Mouse (Mus musculus) lung, postnatal 0 days (tissue): ENCODE measurements at regions not wholly inside any gene's neighbourhood (a gene's known extent, or its start where the extent isn't known, plus 50 kb on each side); places are given as distances from the start of the nearest gene placed in this dataset.

ENCODE experiments used
- ATAC-seq: fragments of 200-750 bp; cut with Nextera tagmentation; 2 replicates; pipeline ENCODE4 v1.8.0; 2017; ENCODE audit warnings: moderate library complexity
- DNase-seq: peaks from one replicate; pipeline ENCODE4 v3.0.0-alpha.2; 2016; ENCODE audit warnings: low spot score
- H3K27ac ChIP-seq: fragments of 300-500 bp; sonication (generic); 2 replicates; pipeline ENCODE4 v1.5.1; 2014; ENCODE audit warnings: antibody characterized with exemption, mild to moderate bottlenecking, low read length, mixed read lengths
- H3K27me3 ChIP-seq: fragments of 300-500 bp; sonication (generic); replicated peaks from 2 replicates; pipeline ENCODE4 v1.6.1; 2014; ENCODE audit warnings: low read length, mixed read lengths; ENCODE audit not compliant: insufficient read depth
- H3K36me3 ChIP-seq: fragments of 300-500 bp; sonication (generic); 2 replicates; pipeline ENCODE4 v1.6.1; 2014; ENCODE audit warnings: low read length, mixed read lengths; ENCODE audit not compliant: insufficient read depth
- H3K4me1 ChIP-seq: fragments of 300-500 bp; sonication (generic); 2 replicates; pipeline ENCODE4 v1.6.1; 2014; ENCODE audit warnings: antibody characterized with exemption, low read depth, low read length, mixed read lengths; ENCODE audit not compliant: insufficient read depth
- H3K4me2 ChIP-seq: fragments of 300-500 bp; sonication (generic); replicated peaks from 2 replicates; pipeline ENCODE4 v1.6.1; 2014; ENCODE audit warnings: low read depth, mild to moderate bottlenecking, low read length, moderate library complexity, mixed read lengths
- H3K4me3 ChIP-seq: fragments of 300-500 bp; sonication (generic); 2 replicates; pipeline ENCODE4 v1.5.1; 2014; ENCODE audit warnings: low read depth, low read length
- H3K9ac ChIP-seq: fragments of 300-500 bp; sonication (generic); replicated peaks from 2 replicates; pipeline ENCODE4 v1.6.1; 2014; ENCODE audit warnings: low read depth, mild to moderate bottlenecking
- H3K9me3 ChIP-seq: fragments of 300-500 bp; sonication (generic); 2 replicates; pipeline ENCODE4 v1.6.1; 2016; ENCODE audit warnings: low read length, mixed read lengths
- CTCF ChIP-seq: IDR thresholded peaks from 2 replicates; pipeline ENCODE4 v1.5.1; 2016; ENCODE audit warnings: antibody characterized with exemption, mild to moderate bottlenecking
- EP300 ChIP-seq: IDR thresholded peaks from 2 replicates; pipeline ENCODE4 v1.6.1; 2016; ENCODE audit warnings: antibody characterized with exemption, mild to moderate bottlenecking, control low read depth
- WGBS: fragments of 180-500 bp; shearing (Covaris S2); extraction: QIAGEN DNeasy Blood & Tissue Kit; methylation state at CpG from one replicate; pipeline ENCODE4 v1.1.7; 2014; 5-methylcytosine and 5-hydroxymethylcytosine counted together

DNA sequence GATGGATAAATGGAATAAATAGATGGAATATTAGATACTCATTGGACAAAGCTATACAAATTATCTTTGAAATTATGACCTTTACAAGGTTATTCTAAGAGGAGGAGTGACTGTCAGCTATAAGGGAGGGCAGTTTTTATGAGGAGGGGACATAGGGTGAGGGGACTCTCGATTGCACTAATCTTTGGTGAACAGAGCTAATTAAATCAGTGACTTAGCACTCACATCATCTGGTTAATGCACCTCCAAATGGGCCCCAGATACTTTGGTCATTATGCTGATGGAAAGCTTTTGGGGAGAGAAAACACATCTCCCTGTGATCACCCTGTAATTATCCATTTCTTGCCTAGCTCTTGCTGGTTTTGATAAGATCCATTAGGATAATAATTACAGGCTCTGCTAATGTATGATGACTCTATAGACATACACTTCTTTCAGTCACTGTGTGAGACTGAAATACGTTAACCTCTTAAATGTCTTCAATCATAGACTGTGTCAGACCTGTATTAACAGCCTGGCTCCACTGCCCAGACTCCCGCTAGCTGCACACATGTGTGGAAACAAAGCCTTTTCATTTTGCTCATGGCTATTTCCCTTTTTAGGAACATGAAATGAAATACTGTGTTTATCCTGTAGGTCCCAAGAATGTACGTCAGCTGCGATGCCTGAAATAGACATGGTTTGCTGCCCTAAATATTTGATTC lies 229.2 kb upstream of the Trib2 start:
- TF ChIP-seq EP300 = no peak
- no peak for TF ChIP-seq CTCF
- H3K4me3 ChIP-seq = no peak overlapping the region
- H3K27me3 ChIP-seq = no peaks in the 10 kb centered on the region
- no peaks in the 10 kb centered on the region for H3K36me3 ChIP-seq
- no peak overlapping the region for H3K9ac ChIP-seq
- DNase-seq = no peak
- H3K4me2 ChIP-seq = no peak overlapping the region
- H3K9me3 ChIP-seq = no peaks in the 10 kb centered on the region
- 70% methylated on average over 5 of the region's 5 CpGs for WGBS
- H3K27ac ChIP-seq = no peak overlapping the region
- no peak for ATAC-seq
- no peaks in the 10 kb centered on the region for H3K4me1 ChIP-seq

DNA sequence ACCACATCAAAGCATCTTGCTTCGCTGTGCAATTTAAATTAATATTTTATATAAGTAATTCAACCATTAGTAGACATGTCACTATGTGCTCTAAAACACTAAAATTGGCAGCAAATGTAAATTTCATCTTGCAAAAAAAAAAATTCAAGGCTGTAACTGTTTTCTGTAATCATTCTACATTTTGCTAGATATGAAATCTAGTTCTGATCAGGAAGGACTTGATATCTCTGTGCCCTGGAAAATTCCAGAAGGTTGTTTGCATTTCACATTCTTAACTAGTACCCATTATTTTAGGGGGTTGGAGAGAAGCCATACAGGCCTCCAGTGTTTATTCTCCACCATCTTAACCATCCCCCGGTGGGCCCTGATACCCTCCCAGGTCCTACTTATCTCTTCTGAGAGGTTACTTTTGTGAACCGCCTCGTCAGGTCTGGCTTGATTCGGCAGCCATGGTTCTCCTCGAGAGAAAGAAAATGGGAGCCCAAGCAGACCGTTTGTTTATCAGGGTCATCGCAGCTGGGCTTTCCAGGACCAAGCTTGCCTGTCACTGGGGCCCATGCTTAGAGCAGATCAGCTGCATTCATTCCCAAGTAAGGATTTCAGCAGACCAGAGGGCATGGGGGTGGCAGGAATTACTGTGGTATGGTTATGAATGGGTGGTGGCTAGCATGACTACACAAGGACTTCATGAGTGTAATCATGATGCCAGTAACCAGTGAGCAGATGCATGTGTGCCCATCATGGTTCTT lies 226.9 kb upstream of the Trib2 start:
- TF ChIP-seq EP300 (no peak), CTCF (no peak)
- no peaks in the 10 kb centered on the region for H3K36me3 ChIP-seq
- H3K4me2 ChIP-seq = no peak overlapping the region
- WGBS = 61% methylated on average over 8 of the region's 8 CpGs
- H3K9ac ChIP-seq = no peak overlapping the region
- DNase-seq (no peak), ATAC-seq (no peak)
- no peaks in the 10 kb centered on the region for H3K4me1 ChIP-seq
- H3K27ac ChIP-seq = no peak overlapping the region
- H3K9me3 ChIP-seq = no peaks in the 10 kb centered on the region
- no peak overlapping the region for H3K4me3 ChIP-seq
- H3K27me3 ChIP-seq = no peaks in the 10 kb centered on the region

DNA sequence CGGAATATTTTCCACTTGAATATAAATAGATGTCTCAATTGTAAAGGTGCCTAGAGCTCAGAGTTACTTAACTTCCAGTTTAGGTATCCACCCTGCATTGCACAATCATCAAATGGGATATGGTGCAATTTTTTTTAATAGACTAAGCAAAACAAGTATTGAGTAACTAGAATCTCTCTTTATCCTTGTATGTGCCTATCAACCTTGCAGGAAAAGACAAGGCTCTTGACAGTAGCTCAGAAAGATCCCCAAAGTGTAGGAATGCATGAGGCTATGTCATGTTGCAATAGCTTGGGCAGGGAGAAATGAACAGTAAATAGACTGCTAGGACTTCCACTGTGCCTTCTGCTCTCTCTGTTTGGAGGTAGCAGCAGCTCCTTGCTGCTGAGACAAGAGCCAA lies 225.6 kb upstream of the Trib2 start:
- Histone ChIP-seq H3K27ac (no peak overlapping the region), H3K9me3 (no peaks in the 10 kb centered on the region), H3K4me2 (no peak overlapping the region), H3K4me1 (no peaks in the 10 kb centered on the region), H3K9ac (no peak overlapping the region), H3K36me3 (no peaks in the 10 kb centered on the region), H3K27me3 (no peaks in the 10 kb centered on the region), H3K4me3 (no peak overlapping the region)
- ATAC-seq (peak; percentile 73), DNase-seq (peak; percentile 55)
- 52% methylated on average over 1 of the region's 1 CpGs for WGBS
- TF ChIP-seq EP300 (peak; percentile 74), CTCF (no peak)

DNA sequence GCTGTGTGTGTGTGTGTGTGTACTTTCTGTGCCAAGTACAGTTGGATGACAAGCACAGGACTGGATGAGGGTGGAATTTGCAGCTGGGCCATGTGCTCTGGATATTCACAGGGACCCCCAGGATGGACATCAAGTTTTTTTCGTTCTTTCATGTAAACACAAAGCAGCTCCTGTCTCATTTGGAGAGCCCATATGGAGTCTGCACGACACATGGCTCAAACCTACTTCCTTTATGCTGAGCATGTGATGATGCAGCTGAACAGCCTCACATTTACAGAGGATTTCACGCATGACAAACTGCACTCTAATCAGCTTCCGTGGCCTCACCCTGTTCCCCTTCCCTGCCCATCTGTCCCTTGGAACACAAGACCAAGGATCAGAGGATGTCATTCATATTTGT lies 224.4 kb upstream of the Trib2 start:
- ATAC-seq (no peak), DNase-seq (no peak)
- no peaks in the 10 kb centered on the region for H3K4me1 ChIP-seq

DNA sequence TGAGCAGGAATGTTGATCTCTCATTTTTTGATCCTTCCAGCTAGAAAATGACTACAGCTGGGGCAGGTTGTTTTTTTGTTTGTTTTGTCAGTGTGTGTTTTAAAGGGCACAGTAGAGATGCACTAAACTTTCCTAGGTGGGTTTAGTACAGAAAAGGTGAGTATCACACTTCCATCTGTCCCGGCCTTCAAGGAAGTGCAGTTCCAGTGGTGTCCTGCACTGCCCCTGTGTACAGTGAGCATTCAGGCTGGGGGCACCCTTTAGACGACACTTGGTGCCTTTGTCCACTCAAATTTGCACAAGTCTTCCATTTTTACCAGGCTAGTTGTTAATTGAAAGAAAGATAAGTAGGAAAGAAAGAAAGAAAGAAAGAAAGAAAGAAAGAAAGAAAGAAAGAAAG lies 218.8 kb upstream of the Trib2 start:
- DNase-seq (no peak), ATAC-seq (no peak)

More for the DNA sequence above, 224.4 kb upstream of the Trib2 start:
- Histone ChIP-seq H3K36me3 (no peaks in the 10 kb centered on the region), H3K27me3 (no peaks in the 10 kb centered on the region), H3K27ac (no peak overlapping the region), H3K9ac (no peak overlapping the region), H3K4me2 (no peak overlapping the region), H3K9me3 (no peaks in the 10 kb centered on the region), H3K4me3 (no peak overlapping the region)
- no peak for TF ChIP-seq EP300
- TF ChIP-seq CTCF = no peak
- WGBS = 62% methylated on average over 4 of the region's 4 CpGs

DNA sequence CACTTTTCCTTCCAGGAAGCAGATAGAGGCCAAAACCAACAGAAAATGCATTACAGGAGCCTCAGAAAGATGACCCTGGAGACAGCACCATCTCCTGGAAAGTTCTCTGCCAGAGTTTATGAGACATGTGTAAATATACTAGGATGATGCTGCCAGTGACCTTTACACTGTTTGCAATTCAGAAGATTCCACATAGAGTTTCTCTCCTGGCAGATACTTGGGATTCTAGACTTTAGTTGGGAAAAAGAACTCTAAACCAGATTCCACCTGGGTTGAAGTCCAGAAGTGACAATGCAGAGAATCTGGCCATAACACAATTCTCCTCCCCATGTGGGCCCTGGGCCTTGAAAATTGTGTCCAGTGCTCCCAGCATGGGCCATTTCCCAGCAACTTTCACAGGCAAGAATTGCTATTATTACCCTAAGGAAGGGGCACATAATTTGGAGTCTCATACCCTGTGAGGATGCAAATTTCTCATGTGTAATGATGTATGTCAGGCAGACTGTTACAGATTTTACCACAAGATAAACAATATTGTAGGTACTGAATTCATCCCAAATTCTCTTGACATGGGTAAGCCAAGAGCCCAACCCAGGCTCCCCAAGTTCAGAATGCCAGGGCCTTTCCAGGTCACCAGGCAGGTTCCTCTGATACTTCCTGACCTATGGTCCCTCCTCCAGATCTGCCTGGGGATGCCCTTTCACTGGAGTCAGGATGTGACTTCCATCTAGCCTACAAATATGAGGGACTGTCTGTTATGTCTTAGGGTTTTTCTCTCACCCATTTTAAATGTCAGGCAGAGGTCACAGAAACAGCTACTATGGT lies 218.2 kb upstream of the Trib2 start:
- H3K27me3 ChIP-seq = no peaks in the 10 kb centered on the region
- TF ChIP-seq EP300 = no peak
- no peak overlapping the region for H3K4me3 ChIP-seq
- no peak overlapping the region for H3K27ac ChIP-seq
- ATAC-seq = no peak
- no peak overlapping the region for H3K9ac ChIP-seq
- no peak for DNase-seq
- no peaks in the 10 kb centered on the region for H3K9me3 ChIP-seq
- no peaks in the 10 kb centered on the region for H3K4me1 ChIP-seq
- H3K4me2 ChIP-seq = no peak overlapping the region
- H3K36me3 ChIP-seq = no peaks in the 10 kb centered on the region

More for the DNA sequence above, 218.8 kb upstream of the Trib2 start:
- no peaks in the 10 kb centered on the region for H3K27me3 ChIP-seq
- TF ChIP-seq EP300 = no peak
- H3K4me3 ChIP-seq = no peak overlapping the region
- H3K36me3 ChIP-seq = no peaks in the 10 kb centered on the region
- 59% methylated on average over 2 of the region's 2 CpGs for WGBS
- H3K4me1 ChIP-seq = no peaks in the 10 kb centered on the region
- H3K27ac ChIP-seq = no peak overlapping the region
- H3K9ac ChIP-seq = no peak overlapping the region
- no peak overlapping the region for H3K4me2 ChIP-seq
- H3K9me3 ChIP-seq = no peaks in the 10 kb centered on the region
